Mouse (Mus musculus): ENCODE data around the gene Rpusd2. TPM values are rescaled to one million over a fixed set of nuclear protein-coding genes. Genes with fewer than 3 reads are reported as not detected.

Gene Rpusd2
- polyA plus RNA-seq, 1 experiment from 2014 or later = 6.1 TPM

DNA sequence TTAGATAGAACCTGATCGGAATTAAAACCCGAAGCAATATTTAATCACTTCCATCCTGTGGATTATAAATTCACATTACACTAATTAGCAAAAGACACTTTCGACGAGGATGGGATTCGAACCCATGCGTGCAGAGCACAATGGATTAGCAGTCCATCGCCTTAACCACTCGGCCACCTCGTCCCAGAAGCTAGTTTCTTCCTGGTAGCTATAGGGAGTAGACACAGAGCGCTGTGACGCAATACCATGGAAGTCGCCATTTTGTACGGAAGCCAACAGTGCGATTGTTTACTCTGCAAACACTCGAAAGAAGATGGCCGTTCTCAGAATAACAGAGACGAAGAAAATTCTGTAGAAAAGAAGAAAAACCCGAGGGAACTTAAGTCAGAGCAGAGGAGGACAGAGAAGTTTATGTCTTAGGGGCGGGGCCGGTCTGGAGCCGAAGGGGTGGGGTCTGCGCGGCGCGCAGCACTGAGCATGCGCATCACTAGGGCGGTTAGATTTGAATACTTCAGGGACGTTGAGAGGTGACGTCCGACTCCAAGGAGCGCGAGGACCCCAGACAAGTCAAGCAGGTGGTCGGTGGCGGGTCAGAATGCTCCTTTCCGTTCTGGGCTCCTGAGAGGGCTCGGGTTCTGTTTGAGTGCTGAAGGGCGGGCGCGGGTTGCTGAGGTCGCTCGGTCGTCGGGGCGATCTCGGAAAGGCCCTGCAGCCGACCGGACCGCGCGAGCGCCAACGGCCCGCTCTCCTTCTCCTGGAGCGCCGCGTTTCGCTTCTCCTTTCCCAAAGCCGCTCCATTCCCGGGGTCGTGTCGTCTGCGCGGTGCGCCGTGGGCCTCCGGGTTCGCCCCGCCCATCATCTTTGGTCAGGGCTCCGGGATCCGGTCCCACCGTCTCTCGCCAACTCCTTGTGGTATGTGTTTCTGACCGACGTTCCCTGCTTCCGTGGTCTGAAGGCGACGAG, 12.3 kb downstream of the Rpusd2 start, which contains the start of gene Knl1:
TSS of gene Knl1 (plus strand) at position 471 of the 963 bp plus-strand sequence.
- Histone ChIP-seq H3K27me3 (ENCODE audit: control insufficient read depth, insufficient read depth, low read length) (no peaks in the 10 kb centered on the region), H3K9me3 (ENCODE audit: control insufficient read depth, low read length) (no peaks in the 10 kb centered on the region), H3K4me2 (ENCODE audit: low read depth, severe bottlenecking) (peak within 1 kb of the TSS; percentile 57), H3K27ac (replicated peaks; ENCODE audit: low read depth, low read length) (peak within 1 kb of the TSS; percentile 90), H3K4me3 (ENCODE audit: low read depth, low read length) (peak within 1 kb of the TSS; percentile 78), H3K36me3 (ENCODE audit: control insufficient read depth, insufficient read depth, low read length) (no peaks in the 10 kb centered on the region), H3K4me1 (ENCODE audit: control insufficient read depth, insufficient read depth, low read length) (0 out of 2 replicates have a peak, but pooled peaks cover 1% of the 10 kb centered on the region), H3K9ac (ENCODE audit: low read length) (peak within 1 kb of the TSS; percentile 78)
- ATAC-seq (ENCODE audit: insufficient number of reproducible peaks, low FRiP score, low TSS enrichment, low read depth) (peak; percentile 95), DNase-seq (ENCODE audit: low spot score) (peak; percentile 100)
- 1% methylated on average over 77 of the region's 77 CpGs for WGBS

DNA sequence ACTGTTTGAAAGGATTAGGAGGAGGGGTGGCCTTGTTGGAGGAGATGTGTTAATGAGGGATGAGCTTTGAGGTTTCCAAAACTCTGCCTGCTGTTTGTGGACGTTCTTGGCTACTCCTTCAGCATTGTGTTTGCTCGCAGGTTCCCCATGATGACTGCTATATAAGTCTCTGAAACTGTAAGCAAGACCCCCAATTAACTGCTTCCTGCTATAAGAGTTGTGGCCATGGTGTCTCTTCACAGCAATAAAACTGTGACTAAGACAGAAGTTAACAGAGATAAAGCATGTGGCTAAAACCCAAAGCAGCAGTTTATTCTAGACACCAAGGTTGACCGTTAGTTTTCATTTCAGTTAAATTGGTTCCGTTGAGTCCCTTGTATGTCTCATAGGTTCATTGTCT, 13.3 kb downstream of the Rpusd2 start:
- ATAC-seq (ENCODE audit: insufficient number of reproducible peaks, low FRiP score, low TSS enrichment, low read depth) = no peak

DNA sequence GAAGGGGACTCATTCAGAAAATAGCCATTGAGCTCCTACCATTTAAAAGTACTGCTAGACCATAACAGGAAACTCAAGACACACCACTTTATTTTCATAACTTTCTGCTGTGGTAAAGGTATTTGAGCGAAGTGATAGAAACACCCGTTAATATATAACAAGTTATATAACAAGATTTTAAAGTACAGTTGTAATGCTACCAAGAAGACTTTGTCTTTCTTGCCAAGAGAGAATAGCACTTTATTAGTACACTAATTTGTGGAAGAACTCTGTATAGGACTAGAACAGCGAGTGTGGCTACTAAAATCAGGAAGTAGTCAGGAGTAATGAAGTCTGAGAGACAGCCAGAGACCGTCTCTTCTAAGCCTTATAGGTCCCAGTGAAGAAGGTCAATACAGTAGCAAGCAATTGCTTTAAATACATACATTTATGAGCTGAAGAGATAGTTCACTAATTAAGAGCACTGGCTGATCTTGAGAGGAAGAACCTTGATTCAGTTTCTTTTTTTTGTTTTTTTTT, 15.6 kb downstream of the Rpusd2 start:
- WGBS = 92% methylated on average over 4 of the region's 4 CpGs
- no peak for ATAC-seq (ENCODE audit: insufficient number of reproducible peaks, low FRiP score, low TSS enrichment, low read depth)

More for the DNA sequence above, 13.3 kb downstream of the Rpusd2 start:
- Histone ChIP-seq H3K4me2 (ENCODE audit: low read depth, severe bottlenecking) (peak overlapping the region; percentile 57), H3K27me3 (ENCODE audit: control insufficient read depth, insufficient read depth, low read length) (no peaks in the 10 kb centered on the region), H3K9me3 (ENCODE audit: control insufficient read depth, low read length) (no peaks in the 10 kb centered on the region), H3K27ac (replicated peaks; ENCODE audit: low read depth, low read length) (no peak overlapping the region), H3K4me3 (ENCODE audit: low read depth, low read length) (peak overlapping the region; percentile 78), H3K4me1 (ENCODE audit: control insufficient read depth, insufficient read depth, low read length) (0 out of 2 replicates have a peak, but pooled peaks cover 2% of the 10 kb centered on the region), H3K9ac (ENCODE audit: low read length) (peak overlapping the region; percentile 78), H3K36me3 (ENCODE audit: control insufficient read depth, insufficient read depth, low read length) (no peaks in the 10 kb centered on the region)
- WGBS = 16% methylated on average over 4 of the region's 4 CpGs
- no peak for DNase-seq (ENCODE audit: low spot score)

DNA sequence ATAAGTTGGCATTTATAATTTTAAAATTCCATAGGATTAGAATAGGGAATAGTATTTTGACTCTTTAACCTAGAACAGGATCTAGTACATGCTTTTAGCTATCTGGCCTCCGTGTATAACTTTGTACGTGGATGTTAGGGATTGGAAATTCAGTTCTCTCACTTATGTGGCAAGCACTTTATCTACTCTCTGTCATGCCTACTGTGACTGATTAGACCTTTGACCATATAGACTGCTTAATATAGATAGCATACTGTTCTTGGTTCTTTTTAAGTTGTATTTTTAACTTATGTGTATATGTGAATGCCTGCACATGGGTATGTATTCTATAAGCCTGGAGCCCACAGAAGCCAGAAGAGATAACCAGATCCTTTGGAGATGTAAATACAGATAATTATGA, 25.5 kb downstream of the Rpusd2 start:
- no peak overlapping the region for H3K27ac ChIP-seq (replicated peaks; ENCODE audit: low read depth, low read length)
- DNase-seq (ENCODE audit: low spot score) = no peak
- peaks cover 7% of the 10 kb centered on the region for H3K36me3 ChIP-seq (ENCODE audit: control insufficient read depth, insufficient read depth, low read length)
- no peaks in the 10 kb centered on the region for H3K27me3 ChIP-seq (ENCODE audit: control insufficient read depth, insufficient read depth, low read length)
- 100% methylated on average over 2 of the region's 2 CpGs for WGBS
- no peak overlapping the region for H3K4me3 ChIP-seq (ENCODE audit: low read depth, low read length)
- H3K9ac ChIP-seq (ENCODE audit: low read length) = no peak overlapping the region
- no peaks in the 10 kb centered on the region for H3K4me1 ChIP-seq (ENCODE audit: control insufficient read depth, insufficient read depth, low read length)
- H3K4me2 ChIP-seq (ENCODE audit: low read depth, severe bottlenecking) = no peak overlapping the region
- no peaks in the 10 kb centered on the region for H3K9me3 ChIP-seq (ENCODE audit: control insufficient read depth, low read length)
- no peak for ATAC-seq (ENCODE audit: insufficient number of reproducible peaks, low FRiP score, low TSS enrichment, low read depth)

More for the DNA sequence above, 15.6 kb downstream of the Rpusd2 start:
- Histone ChIP-seq H3K36me3 (ENCODE audit: control insufficient read depth, insufficient read depth, low read length) (no peaks in the 10 kb centered on the region), H3K27ac (replicated peaks; ENCODE audit: low read depth, low read length) (no peak overlapping the region), H3K4me2 (ENCODE audit: low read depth, severe bottlenecking) (no peak overlapping the region), H3K4me1 (ENCODE audit: control insufficient read depth, insufficient read depth, low read length) (0 out of 2 replicates have a peak, but pooled peaks cover 2% of the 10 kb centered on the region), H3K27me3 (ENCODE audit: control insufficient read depth, insufficient read depth, low read length) (no peaks in the 10 kb centered on the region), H3K9me3 (ENCODE audit: control insufficient read depth, low read length) (no peaks in the 10 kb centered on the region), H3K4me3 (ENCODE audit: low read depth, low read length) (no peak overlapping the region), H3K9ac (ENCODE audit: low read length) (no peak overlapping the region)
- no peak for DNase-seq (ENCODE audit: low spot score)

DNA sequence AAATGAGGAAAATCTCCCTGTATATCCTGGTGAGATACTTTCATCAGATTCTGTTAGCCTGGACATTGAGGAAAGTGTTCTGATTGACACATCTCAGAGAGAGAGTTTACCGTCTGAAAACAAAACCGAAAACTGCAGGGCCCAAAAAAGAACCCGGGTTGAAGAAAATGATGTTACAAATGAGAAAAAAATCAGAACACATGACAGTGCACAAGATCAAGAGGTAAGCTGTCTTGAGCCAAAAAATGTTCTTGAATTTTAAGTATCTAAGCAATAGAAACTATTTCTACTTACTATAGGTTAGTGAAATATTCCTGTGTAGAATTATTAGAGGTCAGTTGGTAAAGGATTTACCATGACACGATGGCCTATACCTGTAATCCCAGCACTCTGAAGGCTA, 37.8 kb downstream of the Rpusd2 start:
- WGBS = 93% methylated on average over 4 of the region's 4 CpGs
- ATAC-seq (ENCODE audit: insufficient number of reproducible peaks, low FRiP score, low TSS enrichment, low read depth) (no peak), DNase-seq (ENCODE audit: low spot score) (no peak)
- no peak overlapping the region for H3K9ac ChIP-seq (ENCODE audit: low read length)
- H3K9me3 ChIP-seq (ENCODE audit: control insufficient read depth, low read length) = no peaks in the 10 kb centered on the region
- no peak overlapping the region for H3K27ac ChIP-seq (replicated peaks; ENCODE audit: low read depth, low read length)
- H3K27me3 ChIP-seq (ENCODE audit: control insufficient read depth, insufficient read depth, low read length) = no peaks in the 10 kb centered on the region
- no peak overlapping the region for H3K4me2 ChIP-seq (ENCODE audit: low read depth, severe bottlenecking)
- peaks cover 3% of the 10 kb centered on the region; the same call in 1 of the 2 replicates for H3K36me3 ChIP-seq (ENCODE audit: control insufficient read depth, insufficient read depth, low read length)
- no peaks in the 10 kb centered on the region for H3K4me1 ChIP-seq (ENCODE audit: control insufficient read depth, insufficient read depth, low read length)
- H3K4me3 ChIP-seq (ENCODE audit: low read depth, low read length) = no peak overlapping the region

DNA sequence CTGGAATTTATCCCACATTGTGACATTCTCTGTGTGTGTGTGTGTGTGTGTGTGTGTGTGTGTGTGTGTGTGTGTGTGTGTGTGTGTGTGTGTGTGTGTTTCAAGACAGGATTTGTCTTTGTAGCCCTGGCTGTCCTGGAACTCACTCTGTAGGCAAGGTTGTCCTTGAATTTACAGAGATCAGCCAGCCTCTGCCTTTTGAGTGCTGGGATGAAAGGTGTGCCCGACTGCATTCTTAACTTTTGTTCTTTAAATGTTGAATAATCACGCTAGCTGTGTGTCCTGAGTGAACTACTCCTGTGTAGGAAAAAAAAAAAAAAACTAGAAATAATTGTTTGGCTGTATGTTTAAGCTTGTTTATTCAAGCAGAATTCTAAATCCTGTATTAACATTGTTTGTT, 51.6 kb downstream of the Rpusd2 start:
- H3K36me3 ChIP-seq (ENCODE audit: control insufficient read depth, insufficient read depth, low read length) = peaks cover 3% of the 10 kb centered on the region
- no peaks in the 10 kb centered on the region for H3K9me3 ChIP-seq (ENCODE audit: control insufficient read depth, low read length)
- no peaks in the 10 kb centered on the region for H3K27me3 ChIP-seq (ENCODE audit: control insufficient read depth, insufficient read depth, low read length)
- DNase-seq (ENCODE audit: low spot score) (no peak), ATAC-seq (ENCODE audit: insufficient number of reproducible peaks, low FRiP score, low TSS enrichment, low read depth) (no peak)
- H3K9ac ChIP-seq (ENCODE audit: low read length) = no peak overlapping the region
- no peaks in the 10 kb centered on the region for H3K4me1 ChIP-seq (ENCODE audit: control insufficient read depth, insufficient read depth, low read length)
- no peak overlapping the region for H3K4me2 ChIP-seq (ENCODE audit: low read depth, severe bottlenecking)
- 97% methylated on average over 2 of the region's 2 CpGs for WGBS
- no peak overlapping the region for H3K27ac ChIP-seq (replicated peaks; ENCODE audit: low read depth, low read length)
- H3K4me3 ChIP-seq (ENCODE audit: low read depth, low read length) = no peak overlapping the region

Other genes starting within 250 kb of the Rpusd2 start
- 179 and 186 TPM in 2 replicates for gene Knstrn, start 220.8 kb upstream of the Rpusd2 start, polyA plus RNA-seq (2014; fragmentation: Nextera tagmentation; extraction: Ambion mirVana)
- gene Ivd, start 172.8 kb upstream of the Rpusd2 start, polyA plus RNA-seq (2014; fragmentation: Nextera tagmentation; extraction: Ambion mirVana) = 75.1 and 75.4 TPM in 2 replicates
- 0.84 and 0.91 TPM in 2 replicates for gene Bahd1, start 134.4 kb upstream of the Rpusd2 start, polyA plus RNA-seq (2014; fragmentation: Nextera tagmentation; extraction: Ambion mirVana)
- 34.9 and 35.5 TPM in 2 replicates for gene Chst14, start 108.3 kb upstream of the Rpusd2 start, polyA plus RNA-seq (2014; fragmentation: Nextera tagmentation; extraction: Ambion mirVana)
- 19.8 and 20.7 TPM in 2 replicates for gene Ccdc32, start 5.4 kb upstream of the Rpusd2 start, polyA plus RNA-seq (2014; fragmentation: Nextera tagmentation; extraction: Ambion mirVana)
- 38.4 and 40.4 TPM in 2 replicates for gene Knl1, start 12.3 kb downstream of the Rpusd2 start, polyA plus RNA-seq (2014; fragmentation: Nextera tagmentation; extraction: Ambion mirVana)
- 80.3 and 81.0 TPM in 2 replicates for gene Rad51, start 78.0 kb downstream of the Rpusd2 start, polyA plus RNA-seq (2014; fragmentation: Nextera tagmentation; extraction: Ambion mirVana)
- gene Rmdn3, start 122.2 kb downstream of the Rpusd2 start, polyA plus RNA-seq (2014; fragmentation: Nextera tagmentation; extraction: Ambion mirVana) = 45.9 and 49.5 TPM in 2 replicates
- 6.7 and 7.3 TPM in 2 replicates for gene Gchfr, start 133.0 kb downstream of the Rpusd2 start, polyA plus RNA-seq (2014; fragmentation: Nextera tagmentation; extraction: Ambion mirVana)
- gene Gm14137, start 139.7 kb downstream of the Rpusd2 start, polyA plus RNA-seq (2014; fragmentation: Nextera tagmentation; extraction: Ambion mirVana) = 0.35 and 0.44 TPM in 2 replicates
- gene Zfyve19, start 173.8 kb downstream of the Rpusd2 start, polyA plus RNA-seq (2014; fragmentation: Nextera tagmentation; extraction: Ambion mirVana) = 52.6 and 55.0 TPM in 2 replicates
- 28.7 and 29.0 TPM in 2 replicates for gene Dnajc17, start 174.0 kb downstream of the Rpusd2 start, polyA plus RNA-seq (2014; fragmentation: Nextera tagmentation; extraction: Ambion mirVana)
- gene Ppp1r14d, start 195.1 kb downstream of the Rpusd2 start, polyA plus RNA-seq (2014; fragmentation: Nextera tagmentation; extraction: Ambion mirVana) = 0.20 TPM in 1 of 2 replicates, not detected in the other
- 6.1 and 8.0 TPM in 2 replicates for gene Spint1, start 202.6 kb downstream of the Rpusd2 start, polyA plus RNA-seq (2014; fragmentation: Nextera tagmentation; extraction: Ambion mirVana)
- gene Rhov, start 236.5 kb downstream of the Rpusd2 start, polyA plus RNA-seq (2014; fragmentation: Nextera tagmentation; extraction: Ambion mirVana) = 2.7 and 4.3 TPM in 2 replicates

Measured in limb, embryonic 11.5 days (tissue).